Mouse (Mus musculus) spleen, adult 2 months (tissue): ENCODE measurements around the gene Ncoa1.

Experiments used
- CTCF ChIP-seq: fragments of 200-500 bp; IDR thresholded peaks from 2 replicates; pipeline ENCODE4 v1.5.1; 2011; ENCODE audit warnings: mild to moderate bottlenecking, inconsistent platforms; ENCODE audit not compliant: insufficient read depth, insufficient read length, insufficient replicate concordance; ENCODE audit errors: extremely low read depth
- POLR2A ChIP-seq: fragments of 200-500 bp; IDR thresholded peaks from 2 replicates; pipeline ENCODE4 v1.6.1; 2011; ENCODE audit warnings: low read depth, low read length, inconsistent platforms

DNA sequence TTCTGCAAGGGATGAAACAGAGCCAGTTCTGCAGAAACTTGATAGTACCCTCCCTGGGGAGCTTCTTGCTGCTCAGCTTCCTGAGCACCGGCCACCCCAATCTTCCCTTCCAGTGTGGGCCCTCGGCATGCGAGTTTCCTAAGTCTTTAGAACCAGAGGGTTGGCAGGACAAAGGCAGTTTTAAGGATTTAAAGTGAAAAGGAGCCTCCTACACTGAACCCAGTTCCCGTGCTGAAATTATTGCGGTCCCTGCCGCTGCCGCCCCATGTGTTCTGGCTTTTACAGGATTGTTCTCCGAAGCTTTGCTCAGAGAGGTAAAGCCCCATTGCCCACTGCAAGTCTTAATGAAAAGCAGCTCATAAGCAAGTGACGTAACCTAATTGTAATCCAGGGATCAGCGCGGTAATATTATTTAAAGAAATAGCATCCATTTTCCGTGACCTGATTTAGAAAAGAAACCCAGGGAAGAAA is 32.6 kb upstream of the Ncoa1 start:
- TF ChIP-seq POLR2A = no peak
- no peak for TF ChIP-seq CTCF
